Mouse (Mus musculus) spleen, adult 2 months (tissue): ENCODE measurements at regions not wholly inside any gene's neighbourhood (a gene's known extent, or its start where the extent isn't known, plus 50 kb on each side); places are given as distances from the start of the nearest gene placed in this dataset.
"Not testable (repeated sequence)": the region's sequence is repeated elsewhere in the genome, so short reads cannot be mapped to it uniquely, and the experiment has no call there.

ENCODE experiments used
- CTCF ChIP-seq: fragments of 200-500 bp; IDR thresholded peaks from 2 replicates; pipeline ENCODE4 v1.5.1; 2011; ENCODE audit warnings: mild to moderate bottlenecking, inconsistent platforms; ENCODE audit not compliant: insufficient read depth, insufficient read length, insufficient replicate concordance; ENCODE audit errors: extremely low read depth
- POLR2A ChIP-seq: fragments of 200-500 bp; IDR thresholded peaks from 2 replicates; pipeline ENCODE4 v1.6.1; 2011; ENCODE audit warnings: low read depth, low read length, inconsistent platforms

DNA sequence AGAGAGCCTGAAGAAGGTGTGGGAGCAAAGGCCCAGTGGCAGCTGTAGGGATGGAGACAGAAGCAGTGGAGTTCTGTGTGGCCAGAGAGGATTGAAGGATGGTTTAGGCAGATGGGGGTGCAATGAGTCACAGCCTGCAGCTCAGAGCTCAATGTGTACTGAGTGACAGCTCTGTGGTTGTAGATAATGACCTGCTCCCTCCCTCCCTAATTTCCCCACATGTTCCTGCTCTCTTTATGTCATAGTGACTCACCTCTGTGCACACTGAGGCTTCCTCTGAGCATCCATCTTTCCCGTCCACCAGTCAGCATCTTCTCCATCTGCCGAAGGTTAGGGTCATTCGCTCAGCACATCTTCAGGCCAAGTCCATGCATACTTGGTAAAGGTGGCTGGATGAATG, 222.4 kb downstream of the Hpcal1 start:
- TF ChIP-seq CTCF, POLR2A: not testable (repeated sequence)
